Mouse (Mus musculus) heart, embryonic 11.5 days (tissue): Measurements from ENCODE around the gene Tbxa2r. TPM values are rescaled to one million over a fixed set of nuclear protein-coding genes. Genes with fewer than 3 reads are reported as not detected.
A peak's percentile ranks its signal among the peaks of the same experiment; 100 is the strongest.

Source experiments
- ATAC-seq: fragments of 200-750 bp; cut with Nextera tagmentation; replicated peaks from 2 replicates; pipeline ENCODE4 v1.8.0; 2017; ENCODE audit warnings: moderate library complexity; ENCODE audit not compliant: insufficient number of reproducible peaks, low FRiP score, low TSS enrichment
- H3K27ac ChIP-seq: fragments of 300-500 bp; sonication (generic); 2 replicates; pipeline ENCODE4 v1.5.1; 2014; ENCODE audit warnings: mild to moderate bottlenecking, low read depth, low read length
- H3K27me3 ChIP-seq: fragments of 300-500 bp; sonication (generic); 2 replicates; pipeline ENCODE4 v1.6.1; 2014; ENCODE audit warnings: mild to moderate bottlenecking, low read length, mixed read lengths; ENCODE audit not compliant: control insufficient read depth, insufficient read depth
- H3K36me3 ChIP-seq: fragments of 300-500 bp; sonication (generic); 2 replicates; pipeline ENCODE4 v1.6.1; 2014; ENCODE audit warnings: mild to moderate bottlenecking, low read length, moderate library complexity, mixed read lengths; ENCODE audit not compliant: control insufficient read depth, insufficient read depth
- H3K4me1 ChIP-seq: fragments of 300-500 bp; sonication (generic); 2 replicates; pipeline ENCODE4 v1.6.1; 2014; ENCODE audit warnings: low read length; ENCODE audit not compliant: control insufficient read depth, insufficient read depth
- H3K4me2 ChIP-seq: fragments of 300-500 bp; sonication (generic); 2 replicates; pipeline ENCODE4 v1.6.1; 2014; ENCODE audit warnings: mild to moderate bottlenecking, moderate library complexity
- H3K4me3 ChIP-seq: fragments of 300-500 bp; sonication (generic); 2 replicates; pipeline ENCODE4 v1.5.1; 2014; ENCODE audit warnings: low read depth, low read length
- H3K9ac ChIP-seq: fragments of 300-500 bp; sonication (generic); 2 replicates; pipeline ENCODE4 v1.6.1; 2014; ENCODE audit warnings: mild to moderate bottlenecking, low read depth, low read length, moderate library complexity
- H3K9me3 ChIP-seq: fragments of 300-500 bp; sonication (generic); replicated peaks from 2 replicates; pipeline ENCODE4 v1.6.1; 2016; ENCODE audit warnings: low read length; ENCODE audit not compliant: control insufficient read depth
- WGBS: fragments of 180-500 bp; shearing (Covaris S2); extraction: QIAGEN DNeasy Blood & Tissue Kit; methylation state at CpG from one replicate; pipeline ENCODE4 v1.1.7; 2014; ENCODE audit not compliant: insufficient replicate concordance; 5-methylcytosine and 5-hydroxymethylcytosine counted together
- polyA plus RNA-seq: library from polyadenylated mRNA; unstranded; fragments of >200 nt; fragmentation: Nextera tagmentation; extraction: Ambion mirVana; gene quantifications from 2 replicates; pipeline ENCODE4 v1.2.1, GENCODE M21; 2014

The Tbxa2r gene
- polyA plus RNA-seq, 1 experiment from 2014 or later: 10.9 TPM

DNA sequence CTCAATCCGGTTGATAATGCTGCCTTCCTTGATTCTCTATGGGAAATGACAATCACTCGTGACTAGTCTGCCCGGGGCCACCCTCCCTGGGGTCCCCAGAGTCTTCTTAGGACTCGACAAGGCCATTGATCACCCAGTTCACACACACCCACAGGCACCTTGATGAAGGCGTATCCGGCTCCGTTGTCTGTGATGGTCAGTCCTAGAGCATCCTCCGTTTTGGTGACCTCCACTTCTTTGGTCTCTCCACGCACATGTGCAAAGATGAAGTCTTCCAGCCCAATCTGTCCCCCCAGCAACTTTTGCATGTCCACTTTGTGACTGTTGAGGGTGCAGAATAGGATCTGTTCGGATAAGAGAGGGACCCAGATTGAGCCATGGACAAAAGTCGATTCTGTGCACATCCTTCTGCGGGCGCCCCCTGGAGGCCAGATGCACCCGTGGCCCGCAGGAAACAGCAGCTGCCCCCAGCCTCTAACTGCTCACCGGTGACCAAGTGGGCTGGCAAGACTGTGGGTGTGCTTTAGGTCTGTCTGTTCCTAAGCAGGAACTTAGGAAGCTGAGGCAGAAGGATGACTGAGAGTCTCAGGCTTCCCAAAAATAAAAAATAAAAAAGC lies 12.9 kb downstream of the Tbxa2r start:
- WGBS: 32% methylated on average over 16 of the region's 16 CpGs
- Histone ChIP-seq H3K4me3 (no peak overlapping the region), H3K9me3 (no peaks in the 10 kb centered on the region), H3K4me2 (no peak overlapping the region), H3K36me3 (no peaks in the 10 kb centered on the region), H3K4me1 (peaks cover 13% of the 10 kb centered on the region; the same call in 1 of the 2 replicates), H3K9ac (no peak overlapping the region), H3K27ac (no peak overlapping the region), H3K27me3 (peaks cover 50% of the 10 kb centered on the region)
- no peak for ATAC-seq

DNA sequence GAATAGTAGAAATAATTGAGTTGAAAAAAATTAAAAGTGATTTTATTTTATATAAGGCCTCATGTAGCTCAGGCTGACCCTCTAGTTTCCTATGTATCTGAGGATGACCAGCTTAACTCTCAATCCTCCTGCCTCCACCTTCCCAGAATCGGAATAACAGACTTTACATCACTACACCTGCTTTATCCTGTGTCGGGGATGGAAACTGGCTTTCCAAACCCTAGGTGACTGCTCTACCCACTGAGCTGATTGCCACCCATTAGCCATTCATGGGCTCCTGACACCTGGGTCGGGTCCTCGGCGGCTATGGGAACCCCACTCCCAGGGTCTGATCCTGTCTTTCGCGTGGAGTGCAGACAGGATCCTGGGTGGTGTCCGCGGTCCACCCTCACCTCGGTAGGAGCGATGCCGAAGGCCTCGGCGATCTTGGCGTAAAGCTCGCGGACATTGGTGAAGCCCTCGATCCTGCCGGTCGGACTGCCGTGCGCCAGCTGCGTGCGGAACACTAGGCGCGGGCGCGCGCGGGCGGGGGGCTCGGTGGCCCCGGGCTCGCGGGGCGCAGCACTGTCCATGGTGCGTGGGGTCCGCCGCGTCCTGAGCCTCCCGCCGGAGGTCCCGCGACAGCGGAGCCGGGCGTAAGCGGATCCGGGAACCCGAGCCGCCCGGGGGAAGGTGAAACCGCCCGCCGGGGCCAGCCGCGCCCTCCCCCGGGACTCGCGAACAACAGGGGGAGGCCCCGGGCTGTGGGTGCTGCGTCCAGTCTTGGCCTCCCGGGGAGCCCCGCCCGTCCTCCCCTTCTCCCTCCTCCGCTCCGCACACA lies 14.4 kb downstream of the Tbxa2r start, which contains the start of gene Gipc3:
Gipc3 (minus strand) TSS at position 581 of the 820 bp plus-strand sequence.
- peaks cover 44% of the 10 kb centered on the region for H3K27me3 ChIP-seq
- no peak for ATAC-seq
- 7% methylated on average over 47 of the region's 67 CpGs for WGBS
- H3K4me1 ChIP-seq: peaks cover 26% of the 10 kb centered on the region
- H3K27ac ChIP-seq: no peak within 1 kb of the TSS
- H3K9me3 ChIP-seq: no peaks in the 10 kb centered on the region
- H3K36me3 ChIP-seq: 0 out of 2 replicates have a peak, but pooled peaks cover 6% of the 10 kb centered on the region
- H3K4me2 ChIP-seq: peak within 1 kb of the TSS; percentile 86
- peak within 1 kb of the TSS; percentile 51 for H3K4me3 ChIP-seq
- H3K9ac ChIP-seq: peak within 1 kb of the TSS; percentile 75

DNA sequence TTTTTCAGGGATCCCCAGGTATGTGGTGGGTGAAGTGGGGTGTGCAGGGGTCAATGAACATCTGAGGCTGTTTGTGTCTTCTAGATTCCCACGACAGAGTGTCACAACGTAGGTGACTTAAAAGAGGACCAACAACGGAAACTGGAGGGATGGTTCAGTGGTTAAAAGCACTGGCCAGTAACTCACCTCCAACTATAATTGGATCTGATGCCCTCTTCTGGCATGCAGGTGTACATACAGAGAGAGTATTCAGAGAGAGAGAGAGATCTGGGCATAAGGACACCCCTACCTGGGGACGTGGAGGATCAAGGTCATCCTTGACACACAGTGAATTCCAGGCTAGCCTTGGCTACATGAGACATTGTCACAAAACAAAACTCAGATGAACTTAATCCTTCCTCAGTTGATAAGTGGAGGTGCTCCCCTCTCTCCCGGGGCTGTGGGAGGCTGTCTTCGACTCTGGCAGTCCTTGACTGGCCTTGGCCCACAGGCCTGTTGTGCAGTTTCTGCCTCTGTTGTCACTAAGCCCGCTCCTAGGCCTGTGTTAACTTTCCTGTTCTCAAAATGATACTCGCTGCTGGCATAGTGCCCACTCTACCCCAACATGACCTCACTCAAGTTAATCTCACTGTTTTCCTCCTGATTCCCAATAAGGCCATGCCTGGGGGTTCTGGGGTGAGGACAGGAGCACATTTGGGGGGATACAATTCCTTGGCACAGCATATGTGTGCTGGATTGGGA lies 16.1 kb downstream of the Tbxa2r start:
- 46% methylated on average over 8 of the region's 8 CpGs for WGBS
- H3K4me2 ChIP-seq: no peak overlapping the region
- H3K36me3 ChIP-seq: peaks cover 11% of the 10 kb centered on the region; the same call in 1 of the 2 replicates
- no peaks in the 10 kb centered on the region for H3K9me3 ChIP-seq
- peaks cover 36% of the 10 kb centered on the region for H3K27me3 ChIP-seq
- H3K9ac ChIP-seq: no peak overlapping the region
- ATAC-seq: no peak
- no peak overlapping the region for H3K27ac ChIP-seq
- peaks cover 34% of the 10 kb centered on the region for H3K4me1 ChIP-seq
- H3K4me3 ChIP-seq: no peak overlapping the region

DNA sequence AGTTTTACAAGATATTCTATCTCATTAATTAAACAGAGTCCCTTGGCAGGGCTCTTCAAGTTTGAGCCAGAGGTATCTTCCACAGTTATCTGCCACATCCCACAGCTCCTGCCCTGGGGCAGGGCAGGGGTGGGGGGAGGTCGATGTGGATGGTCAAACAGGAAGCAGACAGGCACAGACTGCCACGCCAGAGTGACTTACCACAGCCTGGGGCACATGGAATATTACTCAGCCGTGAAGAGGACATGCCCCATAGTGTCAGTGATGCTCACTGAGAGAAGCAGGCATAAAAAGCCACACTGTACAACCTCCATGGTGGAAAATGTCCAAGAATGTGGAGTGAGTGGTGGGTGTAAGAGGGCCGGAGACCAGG lies 16.6 kb downstream of the Tbxa2r start:
- Histone ChIP-seq H3K4me2 (no peak overlapping the region), H3K27me3 (peaks cover 36% of the 10 kb centered on the region), H3K9ac (no peak overlapping the region), H3K4me3 (no peak overlapping the region), H3K27ac (no peak overlapping the region), H3K36me3 (peaks cover 11% of the 10 kb centered on the region; the same call in 1 of the 2 replicates), H3K4me1 (peaks cover 36% of the 10 kb centered on the region), H3K9me3 (no peaks in the 10 kb centered on the region)
- WGBS: 72% methylated on average over 4 of the region's 4 CpGs
- ATAC-seq: no peak

DNA sequence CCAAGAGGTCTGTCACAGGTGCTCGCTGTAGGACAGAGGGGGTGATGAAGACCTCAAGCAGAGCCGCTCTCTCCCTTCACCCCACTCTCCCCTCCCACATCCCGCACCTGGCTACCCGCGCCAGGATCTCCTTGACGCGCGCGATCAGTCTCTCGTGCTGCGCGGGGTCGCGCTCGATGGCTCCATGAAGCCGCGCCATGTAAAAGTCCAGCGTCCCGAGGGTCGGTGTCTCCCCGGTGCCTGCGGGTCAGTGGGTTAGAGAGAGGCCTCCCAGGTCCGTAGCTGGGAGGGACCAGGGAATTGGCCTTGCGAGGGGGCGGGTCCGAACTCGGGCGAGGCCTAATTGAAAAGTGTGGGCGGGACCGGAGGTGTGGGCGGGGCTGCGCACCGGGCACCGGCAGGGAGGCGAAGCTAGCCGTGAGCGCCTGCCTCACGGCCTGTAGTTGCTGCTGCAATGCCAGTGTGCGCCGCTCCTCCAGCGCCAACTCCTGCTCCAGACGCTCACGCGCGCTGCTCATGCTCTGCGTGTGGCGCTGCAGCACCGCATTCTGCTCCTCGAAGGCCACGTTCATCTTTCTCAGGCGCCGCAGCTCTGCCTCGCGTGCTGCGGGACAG lies 18.0 kb downstream of the Tbxa2r start:
- ATAC-seq: peak; percentile 14; the same call in 1 of the 2 replicates
- 0 out of 2 replicates have a peak overlapping the region, but pooled peaks have one; percentile 29 for H3K27ac ChIP-seq
- WGBS: 6% methylated on average over 54 of the region's 55 CpGs

DNA sequence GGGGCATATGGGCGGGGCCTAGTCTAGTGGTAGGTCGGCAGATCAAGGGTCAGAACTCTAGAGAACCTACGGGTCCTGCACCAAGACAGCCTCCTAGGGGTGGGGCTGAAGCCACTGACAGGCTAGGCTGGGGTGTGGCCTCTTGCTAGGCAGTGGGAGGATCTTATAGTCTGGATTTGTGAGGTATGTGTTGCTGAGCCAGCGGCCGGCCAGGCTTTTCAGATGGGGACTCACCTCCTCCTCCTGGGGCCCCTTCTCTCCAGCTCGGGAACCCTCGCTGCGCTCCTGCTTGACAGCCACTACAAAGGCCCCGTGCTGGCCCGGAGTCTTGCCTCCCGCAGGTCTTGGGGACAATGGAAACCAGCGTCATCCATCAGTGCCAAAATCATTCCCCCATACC lies 20.6 kb downstream of the Tbxa2r start:
- peak overlapping the region; percentile 80 for H3K27ac ChIP-seq
- ATAC-seq: peak; percentile 33; the same call in 1 of the 2 replicates
- H3K4me2 ChIP-seq: peak overlapping the region; percentile 95
- WGBS: 5% methylated on average over 12 of the region's 12 CpGs
- H3K4me3 ChIP-seq: peak overlapping the region; percentile 85
- H3K9me3 ChIP-seq: no peaks in the 10 kb centered on the region
- peak overlapping the region; percentile 93 for H3K9ac ChIP-seq
- peaks cover 37% of the 10 kb centered on the region for H3K4me1 ChIP-seq
- peaks cover 11% of the 10 kb centered on the region; the same call in 1 of the 2 replicates for H3K36me3 ChIP-seq
- 0 out of 2 replicates have a peak, but pooled peaks cover 7% of the 10 kb centered on the region for H3K27me3 ChIP-seq

More for the DNA sequence above, 18.0 kb downstream of the Tbxa2r start:
- no peak overlapping the region for H3K9ac ChIP-seq
- no peaks in the 10 kb centered on the region for H3K9me3 ChIP-seq
- peaks cover 28% of the 10 kb centered on the region for H3K27me3 ChIP-seq
- peak overlapping the region; percentile 61 for H3K4me2 ChIP-seq
- peak overlapping the region; percentile 32 for H3K4me3 ChIP-seq
- H3K4me1 ChIP-seq: peaks cover 42% of the 10 kb centered on the region
- peaks cover 11% of the 10 kb centered on the region; the same call in 1 of the 2 replicates for H3K36me3 ChIP-seq

DNA sequence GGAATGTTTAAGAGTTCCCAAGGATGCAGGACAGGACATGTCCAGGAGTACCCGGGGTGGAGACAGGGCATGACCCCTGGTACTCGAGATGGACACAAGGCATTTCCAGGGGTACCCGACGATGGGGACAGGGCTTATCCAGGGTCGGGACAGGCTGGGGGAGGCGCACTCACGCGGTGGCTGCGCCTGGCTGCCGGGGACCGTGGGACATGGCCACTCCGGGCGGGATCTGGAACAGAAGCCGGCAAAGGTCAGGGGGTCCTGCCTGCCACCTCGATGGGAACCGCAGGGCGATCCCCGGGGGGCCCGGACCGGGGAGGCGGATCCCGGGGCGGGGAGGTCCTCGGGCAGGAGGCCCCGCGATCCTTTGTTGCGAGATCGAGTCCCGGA lies 21.4 kb downstream of the Tbxa2r start:
- Histone ChIP-seq H3K4me1 (peaks cover 37% of the 10 kb centered on the region), H3K9ac (peak overlapping the region; percentile 93), H3K9me3 (no peaks in the 10 kb centered on the region), H3K27me3 (0 out of 2 replicates have a peak, but pooled peaks cover under 1% of the 10 kb centered on the region), H3K4me3 (peak overlapping the region; percentile 85), H3K4me2 (peak overlapping the region; percentile 95), H3K36me3 (peaks cover 11% of the 10 kb centered on the region; the same call in 1 of the 2 replicates), H3K27ac (peak overlapping the region; percentile 80)
- under 1% methylated on average over 29 of the region's 29 CpGs for WGBS
- ATAC-seq: peak; percentile 8
